Mouse (Mus musculus) cerebellum, adult 2 months (tissue): ENCODE measurements around the gene Fyb2. TPM values are rescaled to one million over a fixed set of nuclear protein-coding genes. Genes with fewer than 3 reads are reported as not detected.

Experiments
- DNase-seq, 2 experiments: peaks; one replicate each; pipeline ENCODE4 v3.0.0; 2021
- H3K27ac ChIP-seq: fragments of 200-500 bp; 2 replicates; pipeline ENCODE4 v1.5.1; 2012; ENCODE audit warnings: low read length, control low read depth, inconsistent platforms; ENCODE audit not compliant: insufficient read depth
- H3K27me3 ChIP-seq: fragments of 200-500 bp; 2 replicates; pipeline ENCODE4 v1.6.1; 2012; ENCODE audit warnings: inconsistent platforms, mild to moderate bottlenecking, low read length, moderate library complexity; ENCODE audit not compliant: control insufficient read depth, insufficient read depth
- H3K4me1 ChIP-seq: fragments of 200-500 bp; 2 replicates; pipeline ENCODE4 v1.6.1; 2011; ENCODE audit warnings: low read length; ENCODE audit not compliant: control insufficient read depth, insufficient read depth
- H3K4me3 ChIP-seq: fragments of 200-500 bp; replicated peaks from 2 replicates; pipeline ENCODE3; 2011; ENCODE audit warnings: mild to moderate bottlenecking, low read depth, low read length, control low read depth; ENCODE audit not compliant: insufficient read depth
- CTCF ChIP-seq: fragments of 200-500 bp; IDR thresholded peaks from 2 replicates; pipeline ENCODE4 v1.5.1; 2011; ENCODE audit warnings: low read depth, mild to moderate bottlenecking, control low read depth, low read length, moderate library complexity, borderline replicate concordance; ENCODE audit not compliant: insufficient read depth
- POLR2A ChIP-seq: fragments of 200-500 bp; IDR thresholded peaks from 2 replicates; pipeline ENCODE4 v1.6.1; 2011; ENCODE audit warnings: low read length, control low read depth, borderline replicate concordance; ENCODE audit not compliant: insufficient read depth
- WGBS: fragments of 180-500 bp; shearing (Covaris S2); methylation state at CpG from one replicate; pipeline ENCODE4 v1.1.7; 2018; 5-methylcytosine and 5-hydroxymethylcytosine counted together
- polyA plus RNA-seq: library from polyadenylated mRNA; depleted of rRNA; stranded (reverse); fragments of >200 nt; gene quantifications from 2 replicates; pipeline ENCODE4 v1.2.3, GENCODE M21; 2012; rRNA removed

The Fyb2 gene
- polyA plus RNA-seq, 1 experiment, result 0.16 TPM

GRCm38 (mm10) chr4:105016006-105016613 lies 102.9 kb downstream of the Fyb2 start:
- Histone ChIP-seq H3K4me1 (no peaks in the 10 kb centered on the region), H3K27me3 (no peaks in the 10 kb centered on the region), H3K27ac (no peak overlapping the region), H3K4me3 (no peak overlapping the region)
- DNase-seq, result no peak
- TF ChIP-seq POLR2A (no peak), CTCF (no peak)
- 66% methylated on average over 4 of the region's 4 CpGs for WGBS

GRCm38 (mm10) chr4:105027278-105027677 lies 114.0 kb downstream of the Fyb2 start:
- H3K27me3 ChIP-seq, result no peaks in the 10 kb centered on the region
- no peak overlapping the region for H3K4me3 ChIP-seq
- TF ChIP-seq CTCF (no peak), POLR2A (no peak)
- WGBS, result 81% methylated on average over 6 of the region's 6 CpGs
- H3K4me1 ChIP-seq, result no peaks in the 10 kb centered on the region
- no peak for DNase-seq
- no peak overlapping the region for H3K27ac ChIP-seq

- Histone ChIP-seq H3K4me1 (no peaks in the 10 kb centered on the region), H3K27ac (no peak overlapping the region), H3K4me3 (no peak overlapping the region), H3K27me3 (no peaks in the 10 kb centered on the region)
- WGBS, result 84% methylated on average over 8 of the region's 8 CpGs
- TF ChIP-seq POLR2A, result no peak
- TF ChIP-seq CTCF, result no peak
- no peak for DNase-seq
These were observed 117.8 kb downstream of the Fyb2 start for GRCm38 (mm10) chr4:105031104-105031503.

GRCm38 (mm10) chr4:105033153-105033552 lies 119.9 kb downstream of the Fyb2 start:
- Histone ChIP-seq H3K27ac (no peak overlapping the region), H3K4me3 (no peak overlapping the region), H3K4me1 (no peaks in the 10 kb centered on the region), H3K27me3 (no peaks in the 10 kb centered on the region)
- TF ChIP-seq CTCF, result peak; percentile 58; the same call in 1 of the 2 replicates
- TF ChIP-seq POLR2A, result no peak
- WGBS, result 50% methylated on average over 7 of the region's 7 CpGs
- peak; percentile 10 to 33 for DNase-seq

GRCm38 (mm10) chr4:105034259-105034658 lies 121.0 kb downstream of the Fyb2 start:
- H3K4me1 ChIP-seq, result peaks cover 3% of the 10 kb centered on the region; the same call in 1 of the 2 replicates
- H3K27me3 ChIP-seq, result no peaks in the 10 kb centered on the region
- no peak for DNase-seq
- H3K4me3 ChIP-seq, result no peak overlapping the region
- no peak overlapping the region for H3K27ac ChIP-seq
- TF ChIP-seq CTCF, result no peak
- TF ChIP-seq POLR2A, result no peak

GRCm38 (mm10) chr4:105050041-105050440 lies 136.8 kb downstream of the Fyb2 start:
- WGBS, result 98% methylated on average over 1 of the region's 1 CpGs
- TF ChIP-seq POLR2A (no peak), CTCF (no peak)
- no peak overlapping the region for H3K4me3 ChIP-seq
- no peak overlapping the region for H3K27ac ChIP-seq
- H3K27me3 ChIP-seq, result no peaks in the 10 kb centered on the region
- DNase-seq, result no peak
- no peaks in the 10 kb centered on the region for H3K4me1 ChIP-seq

GRCm38 (mm10) chr4:105051291-105051690 lies 138.0 kb downstream of the Fyb2 start:
- 40% methylated on average over 5 of the region's 5 CpGs for WGBS
- TF ChIP-seq CTCF (no peak), POLR2A (no peak)
- Histone ChIP-seq H3K4me3 (no peak overlapping the region), H3K27me3 (no peaks in the 10 kb centered on the region), H3K4me1 (no peaks in the 10 kb centered on the region), H3K27ac (no peak overlapping the region)
- peak in 1 of 2 experiments; percentile 20 for DNase-seq

Other genes starting within 250 kb of the Fyb2 start
- 0.11 TPM in 1 of 2 replicates, not detected in the other for gene C8b, start 147.1 kb upstream of the Fyb2 start, polyA plus RNA-seq
- not detected in 2 replicates for gene Gm17662, start 56.1 kb upstream of the Fyb2 start, polyA plus RNA-seq
- 0.05 TPM in 1 of 2 replicates, not detected in the other for gene C8a, start 37.1 kb upstream of the Fyb2 start, polyA plus RNA-seq
- 7.5 and 8.4 TPM in 2 replicates for gene Prkaa2, start 196.4 kb downstream of the Fyb2 start, polyA plus RNA-seq
- gene Plpp3, start 243.9 kb downstream of the Fyb2 start, polyA plus RNA-seq, result 158 and 170 TPM in 2 replicates